Mouse (Mus musculus) 3134 (cell line): Measurements from ENCODE around the gene Ppp1r3d.

Experiments used
- DNase-seq: peaks from one replicate; pipeline ENCODE4 v3.0.0-alpha.2; 2011; ENCODE audit warnings: low spot score; ENCODE audit not compliant: insufficient read length; ENCODE audit errors: extremely low read depth

The Ppp1r3d gene

GRCm38 (mm10) chr2:178414261-178415149 is at the start of gene Ppp1r3d, which contains the start of gene Fam217b:
Ppp1r3d (minus strand) TSS chr2:178414472.
Fam217b (plus strand) TSS chr2:178414524.
- DNase-seq, result no peak

DNA sequence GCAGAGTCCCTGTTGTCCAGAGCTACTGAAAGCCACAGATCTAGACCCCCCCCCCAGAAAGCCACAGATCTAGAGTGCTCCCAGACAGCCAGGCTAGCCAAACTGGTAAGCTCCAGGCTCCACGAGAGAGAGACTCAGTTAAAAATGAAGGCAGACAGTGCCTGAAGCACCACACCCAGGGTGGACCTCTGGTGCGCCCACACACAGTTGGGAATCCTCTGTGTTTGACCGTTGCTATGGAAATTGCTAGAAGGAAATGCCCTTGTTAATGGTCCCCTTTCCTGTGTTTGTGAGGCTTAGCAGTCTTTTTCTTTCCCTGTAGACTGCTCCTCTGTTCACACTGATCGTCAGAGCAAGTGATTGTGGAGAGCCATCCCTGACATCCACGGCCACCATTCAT is 46.1 kb upstream of the Ppp1r3d start:
- DNase-seq, result no peak

DNA sequence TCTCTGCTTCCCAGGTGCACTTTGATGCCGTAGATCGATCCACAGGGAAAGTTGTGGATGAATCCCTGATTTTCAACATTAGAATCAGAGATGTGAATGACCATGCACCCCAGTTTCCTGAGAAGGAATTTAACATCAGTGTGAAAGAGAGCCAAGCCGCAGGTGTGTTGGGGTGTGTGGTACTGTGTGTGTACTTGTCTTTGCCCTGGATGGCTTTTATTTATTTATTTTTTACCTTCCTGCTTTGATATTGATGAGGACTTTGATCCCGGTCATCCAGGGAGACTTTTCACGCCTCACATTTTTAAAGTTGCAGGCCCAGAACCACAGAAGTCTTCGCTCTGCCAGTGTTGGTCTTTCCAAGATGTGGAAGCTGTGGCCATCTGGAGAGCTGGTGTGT is 43.1 kb upstream of the Ppp1r3d start:
- DNase-seq, result no peak

DNA sequence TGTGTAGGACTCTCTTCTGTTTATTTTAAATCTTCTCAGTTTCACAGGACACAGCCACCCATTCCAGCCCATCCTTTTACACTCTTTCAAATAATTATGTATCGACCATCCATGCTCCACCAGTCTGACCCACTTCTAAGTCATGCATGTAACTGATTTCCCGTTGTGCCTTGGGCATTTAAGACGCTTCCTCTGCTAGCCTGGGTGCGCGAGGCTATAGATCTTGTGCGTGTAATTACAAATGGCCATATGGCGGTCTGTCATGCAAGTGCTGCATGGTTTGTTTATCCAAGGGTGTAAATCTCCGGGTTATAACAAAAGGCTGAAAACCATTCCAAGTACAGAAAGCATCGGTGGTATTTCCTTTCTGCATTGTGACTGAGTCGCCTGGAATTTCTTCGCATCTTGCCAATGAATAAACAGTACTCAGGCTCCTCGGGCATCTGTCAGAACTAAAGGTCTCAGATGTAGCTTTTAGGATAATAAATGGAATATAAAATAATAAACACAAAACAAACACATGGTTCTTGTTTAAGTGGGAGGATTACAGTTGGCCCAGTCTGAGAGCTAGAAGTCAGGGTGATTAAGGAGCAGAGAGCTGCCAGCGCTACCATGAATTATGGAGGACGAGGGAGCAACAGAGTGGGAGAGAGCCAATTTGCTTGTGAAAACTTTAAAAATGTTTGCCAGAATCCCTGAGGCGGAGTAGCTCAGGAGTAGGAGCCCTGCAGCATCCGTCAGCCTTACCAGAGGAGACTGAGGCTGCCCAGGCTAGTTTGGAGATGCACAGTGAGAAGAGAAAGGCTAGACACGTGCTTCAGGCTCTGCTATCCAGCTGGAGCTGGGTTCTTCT is 40.6 kb upstream of the Ppp1r3d start:
- DNase-seq, result no peak

GRCm38 (mm10) chr2:178450961-178451360 is 36.7 kb upstream of the Ppp1r3d start:
- no peak for DNase-seq

DNA sequence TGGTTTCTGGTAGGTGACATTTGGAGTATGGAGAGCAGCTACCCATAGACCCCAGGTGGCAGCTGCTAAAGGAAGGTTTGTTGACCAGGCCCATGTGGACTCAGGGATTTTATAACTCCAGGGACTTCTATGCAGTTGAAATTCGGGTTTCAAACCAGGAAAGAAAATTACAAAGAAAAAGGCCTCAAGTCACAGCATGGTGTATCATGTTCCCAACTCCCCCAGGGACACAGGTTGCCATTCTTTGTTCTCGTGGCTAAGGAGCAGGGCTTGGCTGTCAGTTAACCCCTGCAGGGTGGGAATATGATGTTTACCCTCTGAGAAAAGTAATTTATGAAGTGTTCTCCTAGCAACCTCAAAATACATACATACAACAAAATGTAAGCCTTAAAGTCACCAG is 36.0 kb upstream of the Ppp1r3d start:
- no peak for DNase-seq

DNA sequence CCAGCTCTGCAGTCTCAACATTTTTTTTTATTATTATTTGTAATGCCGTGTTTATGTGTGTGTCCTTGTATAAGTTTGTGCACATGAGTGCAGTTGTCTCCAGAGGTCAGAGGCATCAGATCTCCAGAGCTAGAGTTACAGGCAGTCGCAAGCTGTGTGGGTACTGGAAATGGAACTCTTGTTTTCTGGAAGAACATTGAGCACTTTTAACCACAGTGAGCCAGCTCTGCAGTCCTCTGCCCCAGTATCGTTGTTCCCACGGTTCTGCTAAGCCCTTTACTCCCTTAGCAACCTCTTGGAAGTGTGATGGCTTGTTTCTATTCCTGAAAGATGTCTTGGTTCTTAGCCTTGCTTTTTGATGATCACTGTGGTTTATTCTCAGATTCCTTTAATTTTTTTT is 35.1 kb upstream of the Ppp1r3d start:
- DNase-seq, result no peak

GRCm38 (mm10) chr2:178437311-178437710 is 23.0 kb upstream of the Ppp1r3d start:
- DNase-seq, result no peak

- DNase-seq, result no peak
Observed at GRCm38 (mm10) chr2:178433903-178434302, 19.6 kb upstream of the Ppp1r3d start.

DNA sequence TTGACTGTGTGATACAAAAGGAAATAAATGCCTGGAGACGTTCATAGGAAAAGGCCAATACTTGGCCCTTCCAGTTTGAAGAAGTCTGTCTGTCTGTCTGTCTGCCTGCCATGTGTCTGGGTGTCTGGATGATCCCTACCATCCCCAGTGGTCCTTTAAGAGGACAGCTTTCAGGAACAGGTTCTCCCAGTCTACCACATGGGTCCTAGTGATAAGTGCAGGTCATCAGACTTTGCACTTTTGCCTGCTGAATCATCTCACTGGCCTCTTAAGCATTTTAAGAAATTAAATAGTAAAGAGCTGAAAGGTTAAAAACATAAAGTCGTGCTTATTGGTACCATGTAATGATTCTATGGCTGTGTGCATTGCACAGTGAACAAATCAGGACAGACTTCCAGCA is 19.2 kb upstream of the Ppp1r3d start:
- no peak for DNase-seq

DNA sequence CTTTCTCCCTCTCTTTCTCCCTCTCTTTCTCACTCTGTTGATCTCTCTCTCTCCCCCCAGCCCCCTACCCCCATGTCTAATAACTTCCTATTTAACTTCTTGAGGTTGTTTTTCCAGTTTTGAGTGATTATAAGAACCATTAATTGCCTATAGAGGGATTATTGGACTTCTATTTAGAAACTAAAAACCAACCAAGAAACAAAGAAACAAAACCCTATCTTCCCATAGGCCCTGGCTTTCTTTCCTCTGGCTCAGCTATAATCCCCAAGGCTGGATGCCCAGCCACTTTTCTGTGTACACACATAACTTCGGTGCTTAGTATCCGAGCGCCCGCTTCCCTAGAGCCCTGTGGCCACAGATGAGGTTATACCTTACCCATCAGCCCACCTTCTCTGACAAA is 16.0 kb upstream of the Ppp1r3d start, which contains the start of gene Cdh26:
Gene Cdh26, plus strand, starts transcription at position 301 of the 400 bp plus-strand sequence.
- no peak for DNase-seq

DNA sequence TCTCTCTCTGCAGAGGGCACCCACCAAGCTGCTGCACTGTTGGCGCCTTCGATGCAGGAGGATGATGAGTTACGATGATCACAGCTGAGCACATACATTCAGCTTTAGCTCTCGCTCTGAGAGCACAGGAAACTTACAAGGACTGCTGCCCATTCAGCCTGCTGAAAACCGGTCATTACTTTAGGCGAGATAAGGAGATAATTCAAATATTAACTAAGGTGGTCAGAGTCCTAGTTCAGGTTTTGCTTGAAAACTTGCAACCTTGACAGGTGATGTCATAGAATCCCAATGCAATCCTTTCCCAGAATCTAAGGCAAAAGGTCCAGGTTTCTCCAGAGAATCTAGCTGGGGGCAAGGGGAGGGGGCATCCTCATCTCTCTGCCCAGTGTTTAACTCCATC is 15.2 kb upstream of the Ppp1r3d start:
- no peak for DNase-seq

- DNase-seq, result no peak
Observed at GRCm38 (mm10) chr2:178428676-178429075, 14.4 kb upstream of the Ppp1r3d start.

DNA sequence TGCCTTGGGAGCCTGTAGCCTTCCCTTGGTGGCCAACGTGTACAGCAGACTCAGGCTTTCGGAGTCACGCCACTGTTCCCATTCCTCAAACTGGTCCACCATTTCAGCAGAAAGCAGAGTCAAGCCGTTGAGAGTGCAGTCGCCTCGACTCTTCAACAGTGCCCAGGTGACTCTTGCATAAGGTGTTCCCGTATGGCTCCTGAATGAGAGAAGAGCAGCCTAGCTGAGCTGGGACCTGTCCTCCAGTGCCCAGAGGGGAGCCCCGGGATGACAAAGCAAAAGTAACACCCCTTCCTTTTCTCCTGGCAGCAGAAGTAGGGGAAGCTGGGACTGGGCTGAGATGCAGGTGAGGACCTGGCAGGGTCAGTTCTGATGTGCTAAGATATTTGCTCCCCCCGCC is 13.9 kb upstream of the Ppp1r3d start:
- no peak for DNase-seq

GRCm38 (mm10) chr2:178427181-178427580 is 12.9 kb upstream of the Ppp1r3d start:
- DNase-seq, result no peak

DNA sequence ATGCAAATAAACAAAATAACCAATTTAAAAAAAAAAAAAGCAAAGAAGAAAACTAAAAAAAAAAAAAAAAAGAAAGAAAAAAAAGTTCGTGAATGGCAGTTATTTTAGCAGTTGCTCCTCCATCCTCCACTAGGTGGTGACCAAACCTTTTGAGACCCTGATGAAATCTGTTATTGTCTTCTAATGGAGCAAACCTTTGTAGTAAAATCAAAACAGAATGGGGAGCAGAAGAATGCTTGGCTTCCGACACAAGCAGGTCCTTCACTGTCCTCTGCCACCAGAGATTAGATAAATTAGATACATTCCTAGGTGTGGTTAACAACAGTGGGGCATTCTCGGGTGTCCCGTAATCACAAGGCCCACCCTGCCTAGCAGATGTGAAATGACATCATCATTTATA is 12.0 kb upstream of the Ppp1r3d start:
- DNase-seq, result no peak

GRCm38 (mm10) chr2:178423223-178423622 is 9.0 kb upstream of the Ppp1r3d start:
- DNase-seq, result no peak

- DNase-seq, result no peak
Observed at GRCm38 (mm10) chr2:178422186-178422585, 7.9 kb upstream of the Ppp1r3d start.

DNA sequence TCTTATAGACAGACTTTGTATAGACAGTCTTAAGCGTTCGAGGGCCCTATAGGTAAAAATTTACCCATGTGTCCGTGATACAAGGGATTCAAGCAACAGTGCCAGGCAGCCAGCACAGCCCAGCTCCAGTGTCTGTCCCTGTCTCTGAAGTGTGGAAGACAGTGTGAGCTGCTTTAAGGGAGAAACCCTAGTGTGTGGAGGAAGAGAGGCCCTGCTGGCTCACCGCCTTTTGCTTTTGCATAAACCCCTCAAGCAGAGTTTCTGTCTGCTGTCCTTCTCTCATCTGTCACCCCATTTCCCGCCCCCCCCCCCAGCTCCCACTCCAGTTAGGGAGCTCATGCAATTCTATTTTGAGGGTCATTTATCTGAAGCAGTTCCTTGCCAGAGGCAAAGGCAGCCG is 7.3 kb upstream of the Ppp1r3d start:
- no peak for DNase-seq

GRCm38 (mm10) chr2:178420576-178420975 is 6.3 kb upstream of the Ppp1r3d start:
- no peak for DNase-seq

DNA sequence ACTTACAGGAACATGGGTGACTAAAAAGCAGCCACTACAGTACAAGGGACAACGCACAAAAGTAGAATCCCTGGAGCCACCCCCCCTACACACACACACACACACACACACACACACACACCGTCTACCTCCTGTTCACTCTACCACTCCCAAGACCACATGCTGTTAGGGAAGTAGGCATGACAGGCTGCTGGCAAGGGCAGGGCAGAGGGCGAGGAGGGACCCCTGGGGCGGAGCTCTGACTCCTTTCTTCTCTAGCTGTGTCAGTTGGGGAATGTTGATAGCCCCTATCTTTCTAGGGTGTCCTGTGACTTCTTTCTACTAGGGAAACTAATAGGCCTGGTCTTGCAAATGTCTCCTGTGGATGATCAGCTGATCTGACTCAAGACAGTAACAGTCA is 2.7 kb upstream of the Ppp1r3d start:
- DNase-seq, result no peak

DNA sequence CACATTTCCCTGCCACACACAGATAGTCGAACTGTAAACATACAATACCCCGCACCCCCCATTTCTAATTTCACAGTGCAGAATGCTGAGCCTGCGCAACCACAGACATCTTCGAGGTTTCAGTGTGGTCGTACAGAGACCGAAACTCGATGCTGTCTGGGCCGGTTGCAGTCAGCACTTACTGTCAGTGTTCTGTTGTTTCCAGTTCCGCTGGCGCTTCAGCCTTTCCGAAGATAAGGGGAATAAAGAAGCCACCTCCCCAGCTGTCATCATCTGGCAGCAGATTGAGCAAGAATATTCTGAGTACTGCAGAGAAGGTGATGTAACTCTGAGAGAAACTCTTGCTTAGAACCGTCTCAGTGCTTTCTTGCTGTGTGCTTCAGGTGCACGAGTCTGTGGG is 2.2 kb upstream of the Ppp1r3d start:
- DNase-seq, result no peak
